Mouse (Mus musculus) WW6 (cell line): ENCODE results near the gene Tango6.

ENCODE experiments used
- DNase-seq: peaks from one replicate; pipeline ENCODE4 v3.0.0-alpha.2; 2013; ENCODE audit warnings: low read depth, low spot score

The Tango6 gene

DNA sequence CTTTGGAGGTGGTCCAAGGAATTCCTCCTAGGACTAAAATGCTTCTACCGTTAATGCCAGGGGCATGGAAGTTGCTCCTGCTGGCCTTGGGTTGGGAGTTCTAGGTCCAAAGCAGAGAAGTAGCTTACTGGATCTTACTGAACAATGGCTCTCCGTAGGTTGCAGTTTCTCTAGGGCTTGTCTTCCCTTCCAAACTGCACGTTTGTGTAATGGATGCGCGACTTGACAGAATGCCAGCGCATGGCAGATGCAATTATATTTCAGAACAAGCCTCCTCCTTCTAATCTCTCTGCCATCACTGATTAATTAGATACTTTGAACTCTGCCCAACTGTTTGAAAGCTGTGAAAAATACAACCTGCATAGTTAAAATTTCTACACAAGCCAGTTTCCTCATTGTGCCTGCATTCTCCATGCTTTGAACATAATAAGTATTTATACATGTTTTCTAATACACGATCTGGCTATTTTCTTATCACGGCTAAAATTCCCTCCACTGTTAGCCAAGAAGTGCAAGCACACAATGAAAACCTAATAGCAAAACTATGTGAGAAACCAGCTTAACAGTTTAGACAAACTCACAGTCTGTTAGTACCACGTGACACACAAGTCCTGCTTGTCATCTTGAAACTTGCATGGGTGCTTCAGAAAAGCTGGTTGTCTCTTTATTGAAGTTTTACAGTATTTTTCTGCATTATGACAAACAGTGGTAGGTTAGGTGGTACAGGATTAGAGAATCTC is 133.7 kb downstream of the Tango6 start:
- DNase-seq = no peak

DNA sequence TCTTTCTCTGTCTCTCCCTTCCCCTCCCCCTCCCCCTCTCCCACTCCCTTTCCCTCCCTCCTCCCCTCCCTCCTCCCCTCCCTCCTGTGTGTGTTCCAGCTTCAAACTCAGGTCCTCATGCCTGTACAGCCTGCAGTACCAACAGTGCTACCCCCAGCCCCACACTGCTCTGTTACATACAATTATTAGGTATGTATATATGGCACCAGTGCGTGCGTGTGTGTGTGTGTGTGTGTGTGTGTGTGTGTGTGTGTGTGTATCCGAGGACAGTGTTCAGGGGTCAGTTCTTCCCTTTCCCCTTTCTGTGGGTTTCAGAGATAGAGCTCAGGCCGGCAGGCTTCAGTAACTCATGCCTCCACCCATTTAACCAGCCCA is 134.3 kb downstream of the Tango6 start:
- DNase-seq = no peak

DNA sequence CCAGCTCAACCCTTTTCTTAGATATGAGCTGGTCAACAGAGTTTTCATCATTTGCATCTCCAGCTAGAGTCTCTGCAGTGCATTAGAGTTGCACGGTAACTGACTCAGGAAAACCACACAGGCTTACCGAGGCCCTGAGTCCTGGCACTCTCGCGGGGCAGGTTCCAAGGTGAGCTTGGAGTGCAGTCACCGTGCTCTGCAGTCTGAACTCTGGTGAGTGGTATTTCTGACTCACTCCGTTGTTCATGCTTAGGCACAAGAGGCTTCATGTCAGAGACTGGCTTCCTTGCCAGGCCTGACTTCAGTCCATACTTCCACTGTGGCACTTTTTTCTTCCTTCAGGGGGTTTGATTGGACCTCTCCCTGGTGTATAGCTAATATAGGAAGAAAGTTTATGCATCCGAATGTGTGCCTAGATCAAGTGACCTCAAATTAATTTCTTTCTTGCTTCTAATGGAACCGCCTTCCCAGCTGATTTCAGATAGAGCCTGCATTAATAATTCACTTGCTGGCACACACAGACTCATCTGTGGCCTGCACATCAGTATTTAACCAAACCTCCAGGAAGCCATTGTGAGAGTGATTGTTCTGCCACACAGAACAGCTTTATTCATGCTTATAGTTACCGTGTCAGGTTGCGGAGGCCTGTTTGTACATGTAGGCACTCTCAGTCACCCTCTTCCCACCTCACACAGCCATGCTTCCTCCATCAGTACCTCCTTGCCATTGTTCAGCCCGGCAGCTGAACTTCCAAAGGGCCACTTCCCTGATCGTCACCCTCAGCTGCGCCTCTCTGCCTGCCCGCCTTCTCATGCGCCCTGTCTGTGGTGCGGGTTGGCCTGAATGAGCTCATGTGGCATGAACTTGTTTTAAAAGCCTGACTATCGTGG is 136.0 kb downstream of the Tango6 start:
- DNase-seq = no peak

DNA sequence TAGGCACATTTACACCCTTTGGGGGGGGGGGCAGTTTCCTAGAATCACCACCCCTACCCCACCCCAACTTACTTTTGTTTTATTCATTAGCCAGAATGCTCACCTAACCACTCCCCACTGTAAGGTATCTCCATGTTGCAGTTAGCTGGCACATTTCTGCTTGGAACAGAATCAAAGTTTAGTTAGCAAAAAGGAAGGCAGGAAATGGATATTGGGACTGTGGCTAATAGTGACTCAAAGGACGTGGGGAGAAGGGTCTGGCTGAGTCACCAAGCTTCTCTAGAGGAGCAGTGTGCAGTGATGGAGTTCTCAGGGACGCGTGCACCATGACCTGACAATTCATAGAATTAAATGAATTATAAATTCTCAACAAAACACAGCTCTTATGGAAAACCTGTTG is 136.7 kb downstream of the Tango6 start:
- no peak for DNase-seq

DNA sequence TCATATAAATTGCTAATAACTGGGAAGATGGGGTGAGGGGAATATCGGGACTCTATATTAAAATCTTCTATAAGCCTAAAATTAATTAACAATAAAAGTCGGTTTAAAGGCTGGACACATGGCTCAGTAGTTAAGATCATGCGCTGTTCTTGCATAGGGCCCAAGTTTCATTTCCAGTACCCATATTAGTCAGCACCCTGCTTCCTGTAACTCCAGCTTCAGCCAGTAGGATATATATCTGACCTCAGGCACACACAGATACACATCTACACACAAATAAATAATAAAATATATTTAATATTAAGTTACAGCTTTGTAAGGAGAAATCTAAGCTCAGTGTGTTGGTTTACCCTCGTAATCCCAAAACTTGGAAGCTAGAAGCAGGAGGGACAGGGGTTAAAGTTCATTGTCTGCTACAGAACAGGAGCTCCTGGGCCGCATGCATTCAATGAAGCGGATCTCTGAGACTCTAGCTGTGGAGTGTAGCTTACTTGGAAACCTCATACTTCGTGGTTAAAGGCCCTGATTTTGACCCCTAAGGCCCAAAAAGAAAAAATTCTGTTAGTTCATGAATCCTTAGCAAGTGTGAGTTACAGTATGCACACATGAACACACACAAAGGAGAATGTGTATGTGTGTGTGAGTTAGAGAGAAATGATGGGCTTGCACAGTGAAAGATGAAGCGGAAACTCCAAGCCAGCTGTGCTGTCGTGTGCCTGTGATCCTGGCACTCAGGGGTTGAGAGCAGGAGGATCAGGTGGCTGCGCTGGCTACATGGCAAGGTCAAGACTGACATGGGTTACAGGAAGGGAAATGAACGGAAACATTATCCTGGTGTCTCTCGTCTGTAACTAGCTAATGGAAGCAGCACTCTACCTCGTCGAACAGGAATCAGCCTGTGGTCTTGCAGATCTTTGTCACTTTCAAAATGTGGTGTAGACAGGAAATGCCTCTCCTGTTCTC is 138.0 kb downstream of the Tango6 start:
- DNase-seq = no peak

DNA sequence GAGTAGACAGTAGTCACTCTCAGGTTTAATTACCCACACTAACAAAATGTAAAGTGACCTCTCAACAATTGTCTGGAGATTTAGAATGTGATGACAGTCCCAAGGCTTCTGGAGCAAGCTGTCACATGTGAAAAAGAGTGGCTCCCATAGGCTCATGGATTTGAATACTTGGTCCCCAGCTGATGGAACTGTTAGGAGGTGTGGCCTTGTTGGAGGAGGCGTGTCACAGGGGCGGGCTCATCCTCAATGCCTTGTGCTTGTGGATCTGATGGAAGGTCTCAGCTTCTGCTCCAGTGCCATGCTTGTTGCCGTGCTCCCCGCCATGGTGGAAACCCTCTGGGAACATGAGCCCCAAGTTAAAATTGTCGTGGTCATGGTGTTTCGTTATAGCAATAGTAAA is 146.1 kb downstream of the Tango6 start:
- no peak for DNase-seq

DNA sequence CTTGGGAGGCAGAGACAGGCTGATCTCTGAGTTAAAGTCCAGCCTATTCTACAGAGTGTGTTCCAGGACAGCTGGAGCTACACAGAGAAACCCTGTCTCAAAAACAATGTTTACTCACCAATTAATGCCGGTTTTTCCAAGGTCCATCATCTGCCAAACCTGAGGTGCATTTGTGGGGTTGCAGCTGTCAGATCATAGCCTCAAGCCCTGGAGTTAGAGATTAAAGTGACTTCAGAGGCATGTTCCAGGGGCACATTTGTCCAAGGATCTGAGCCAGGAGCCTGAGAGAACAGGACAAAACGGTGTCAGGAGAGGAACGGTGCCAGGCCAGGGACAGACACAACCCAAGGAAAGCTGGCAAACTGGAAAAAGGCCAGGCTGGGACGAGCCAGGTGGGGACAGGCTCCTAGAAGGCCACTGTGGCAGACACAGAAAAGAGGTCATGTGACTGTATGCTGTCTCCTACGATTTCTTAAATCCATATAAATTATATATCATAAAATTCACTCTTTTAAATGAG is 146.7 kb downstream of the Tango6 start:
- DNase-seq = no peak

DNA sequence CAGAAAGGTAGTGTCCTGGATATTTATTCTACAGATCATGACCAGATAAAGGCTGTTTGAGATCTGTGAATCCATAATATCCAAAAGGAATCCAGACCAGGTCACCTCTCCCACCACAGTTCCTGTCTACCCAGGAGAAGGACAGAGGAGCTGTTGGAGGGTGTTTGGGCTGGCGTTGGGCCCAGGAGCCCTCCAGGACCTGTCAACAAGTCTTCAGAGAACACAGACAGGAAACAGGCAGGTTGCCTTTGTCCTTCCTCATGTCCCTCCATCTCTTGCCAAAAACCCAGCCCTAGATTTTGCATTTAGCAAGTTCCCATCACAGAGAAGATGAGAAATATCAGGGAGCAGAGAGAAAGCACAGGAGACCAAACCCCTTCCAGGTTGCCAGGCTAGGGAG is 152.0 kb downstream of the Tango6 start:
- no peak for DNase-seq

DNA sequence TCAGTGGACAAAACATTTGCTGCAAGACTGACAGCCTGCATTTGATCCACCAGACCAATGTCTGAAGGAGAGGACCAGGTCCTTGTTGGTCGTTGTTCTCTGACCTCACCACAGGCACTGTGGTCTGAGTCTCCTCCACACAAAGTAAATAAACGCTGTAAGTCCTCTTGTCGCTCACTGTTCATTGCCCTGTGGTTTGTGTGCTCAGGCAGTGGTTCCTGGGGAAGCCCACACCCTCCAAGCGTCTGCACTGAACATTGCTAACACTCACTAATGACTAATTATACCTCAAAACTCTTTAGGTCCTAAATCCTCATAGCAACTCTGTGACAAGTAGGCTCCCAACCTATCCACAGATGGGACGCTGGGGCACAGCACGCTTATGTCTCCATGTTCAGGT is 153.7 kb downstream of the Tango6 start:
- no peak for DNase-seq

DNA sequence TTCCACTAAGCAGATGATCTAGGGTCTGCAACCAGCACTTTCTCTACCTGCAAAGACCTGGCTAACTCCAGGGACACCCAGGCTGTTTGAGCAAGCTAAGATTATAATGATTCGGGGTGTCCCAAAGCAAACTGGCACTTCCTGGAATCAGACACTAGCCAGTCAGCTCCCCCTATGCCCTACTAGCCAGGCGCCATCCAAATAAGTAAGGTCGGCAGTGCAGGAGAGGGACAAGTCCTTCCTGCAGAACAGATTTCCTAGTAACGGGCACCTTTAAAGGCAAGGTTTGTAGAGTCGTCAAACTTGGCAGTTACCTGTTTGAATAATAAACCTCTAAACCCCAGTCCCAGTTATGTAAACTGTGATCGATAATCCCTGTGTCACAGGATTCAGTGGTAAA is 155.9 kb downstream of the Tango6 start:
- no peak for DNase-seq

DNA sequence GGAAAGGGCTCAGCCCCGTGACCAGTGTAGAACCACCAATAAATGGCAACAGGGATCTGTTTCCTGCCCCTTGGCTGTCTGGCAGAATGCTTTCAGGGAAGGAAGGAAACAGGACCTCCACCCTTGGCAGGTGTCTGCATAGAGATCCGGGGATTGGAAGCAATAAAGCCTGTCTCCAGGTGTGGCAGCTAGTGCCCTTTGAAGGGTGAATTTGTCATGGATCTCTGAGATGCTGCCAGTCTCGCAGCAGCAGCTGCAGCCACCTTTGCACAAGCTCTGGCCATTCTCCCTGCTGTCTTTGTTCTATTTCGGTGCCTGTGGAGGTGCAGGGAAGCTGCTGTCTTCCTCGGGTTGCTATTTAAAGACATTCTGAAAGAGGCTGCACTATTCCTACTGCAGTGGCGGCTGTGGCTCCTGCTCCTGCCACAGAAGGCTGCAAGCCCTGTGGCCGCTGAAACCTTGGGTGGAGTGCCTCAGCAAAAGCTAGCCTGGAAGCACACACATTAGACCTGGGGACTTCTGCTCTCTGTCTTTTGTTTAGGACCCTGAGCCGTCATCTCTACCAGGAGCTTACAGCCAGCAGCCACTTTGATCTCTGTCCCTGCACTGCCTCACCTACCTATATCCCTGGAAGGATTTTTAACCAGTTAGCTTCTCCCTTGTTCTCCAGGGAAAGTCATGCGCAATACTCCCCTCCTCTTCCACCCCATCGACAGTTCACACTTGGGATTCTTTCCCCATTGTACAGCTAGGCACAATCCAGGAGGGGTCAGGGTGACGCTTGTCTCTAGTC is 156.5 kb downstream of the Tango6 start:
- no peak for DNase-seq

DNA sequence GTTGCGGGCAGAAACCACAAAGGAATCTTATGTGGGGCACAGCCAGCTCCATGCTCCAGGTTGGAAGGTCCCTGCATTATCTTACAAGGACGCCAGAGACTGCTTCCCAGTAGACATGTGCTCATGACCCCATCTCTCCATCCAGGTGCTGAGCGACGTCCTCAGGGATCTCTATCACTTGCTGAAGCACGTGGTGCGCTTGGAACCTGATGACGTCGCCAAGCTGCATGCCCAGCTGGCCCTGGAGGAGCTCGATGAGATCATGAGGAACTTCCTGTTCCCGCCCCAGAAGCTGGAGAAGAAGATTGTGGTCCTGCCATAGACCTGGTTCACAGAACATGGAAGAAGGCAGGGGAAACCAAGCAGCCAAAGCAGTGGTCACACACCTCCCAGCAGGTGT is 167.2 kb downstream of the Tango6 start:
- no peak for DNase-seq

DNA sequence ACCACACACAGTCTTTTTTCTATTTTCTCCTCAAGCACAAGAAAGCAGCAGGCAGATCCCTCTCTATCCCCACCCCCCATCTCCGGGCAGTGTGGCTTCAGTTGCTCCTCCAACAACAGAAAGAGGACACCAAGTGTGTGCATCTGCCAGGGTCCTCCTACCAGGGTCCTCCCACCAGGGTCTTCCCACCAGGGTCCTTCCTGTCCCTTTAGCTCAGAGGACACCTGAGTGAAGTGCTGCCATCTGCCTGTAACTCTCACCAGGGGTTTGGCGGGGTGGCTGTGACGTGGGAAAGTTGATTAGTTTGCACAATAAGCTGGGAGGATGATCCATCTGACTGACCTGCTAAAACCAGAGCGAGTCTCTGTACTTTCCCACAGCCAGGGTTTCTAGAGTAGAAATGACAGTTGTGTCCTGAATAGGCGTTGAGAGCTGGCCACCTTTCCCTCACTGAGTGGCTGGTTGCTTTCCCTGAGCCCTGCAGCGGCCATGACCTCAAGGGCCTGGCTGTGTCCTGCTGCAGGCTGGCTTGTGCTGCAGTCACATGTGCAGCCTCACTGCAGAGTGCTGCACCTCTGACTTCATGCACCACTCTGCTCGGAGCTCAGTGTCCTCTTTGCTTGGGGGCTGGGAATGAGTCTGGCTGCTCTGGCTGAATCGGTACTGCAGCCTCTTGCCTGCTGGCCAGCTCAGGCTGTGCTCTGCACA is 171.8 kb downstream of the Tango6 start:
- DNase-seq = no peak

DNA sequence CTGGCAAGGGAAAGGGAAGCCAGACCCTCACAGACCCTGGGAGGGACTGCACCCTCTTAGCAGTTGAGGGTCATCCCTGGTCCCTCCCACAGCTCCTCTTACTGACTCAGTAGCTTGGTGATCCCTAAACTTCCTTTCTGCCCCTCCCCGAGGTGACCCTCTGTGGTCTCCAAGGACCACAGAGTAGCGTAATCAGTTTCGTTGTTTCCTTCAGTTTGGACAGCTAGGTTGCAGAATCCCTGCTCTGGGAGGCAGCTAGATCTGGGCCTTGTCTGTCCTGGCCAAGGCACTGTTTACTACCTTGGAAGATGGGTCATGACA is 172.3 kb downstream of the Tango6 start:
- DNase-seq = no peak

DNA sequence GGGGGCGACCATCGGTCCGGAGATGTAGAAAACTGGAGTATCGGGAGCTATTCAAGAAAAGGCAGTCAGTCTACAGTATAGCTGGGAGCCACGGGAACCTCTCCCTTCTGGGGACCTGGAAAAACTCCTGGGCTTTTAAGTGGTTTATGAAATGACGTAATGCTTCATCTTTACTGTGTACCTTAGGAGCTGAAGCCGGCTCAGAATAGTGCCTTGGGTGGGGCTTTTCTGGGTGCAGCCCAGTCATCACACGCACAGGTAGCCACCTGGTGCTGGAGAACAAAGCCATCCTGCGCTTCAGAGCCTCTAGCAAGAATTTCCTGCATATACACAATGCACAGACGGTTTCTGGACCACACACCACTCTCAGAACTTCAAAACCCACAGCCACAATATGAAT is 180.0 kb downstream of the Tango6 start:
- no peak for DNase-seq

DNA sequence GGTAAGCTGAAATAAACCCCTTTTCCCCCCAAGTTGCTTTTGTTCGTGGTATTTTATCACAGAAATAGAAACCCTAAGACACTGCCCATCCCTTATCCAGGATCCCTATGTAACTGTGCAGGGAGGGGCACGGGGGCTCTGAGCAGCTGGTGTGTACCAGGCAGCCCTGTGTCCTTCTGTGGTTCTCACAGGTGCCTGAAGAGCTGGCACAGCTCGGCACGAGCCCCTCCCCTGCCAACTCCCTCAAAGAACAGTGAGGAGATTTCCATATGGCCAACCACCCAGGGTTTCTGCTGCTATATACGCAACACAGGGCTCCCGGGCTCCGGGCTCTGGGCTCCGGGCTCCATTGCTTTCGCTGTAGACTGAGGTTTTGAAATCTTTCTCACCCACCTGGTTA is 182.5 kb downstream of the Tango6 start:
- no peak for DNase-seq

DNA sequence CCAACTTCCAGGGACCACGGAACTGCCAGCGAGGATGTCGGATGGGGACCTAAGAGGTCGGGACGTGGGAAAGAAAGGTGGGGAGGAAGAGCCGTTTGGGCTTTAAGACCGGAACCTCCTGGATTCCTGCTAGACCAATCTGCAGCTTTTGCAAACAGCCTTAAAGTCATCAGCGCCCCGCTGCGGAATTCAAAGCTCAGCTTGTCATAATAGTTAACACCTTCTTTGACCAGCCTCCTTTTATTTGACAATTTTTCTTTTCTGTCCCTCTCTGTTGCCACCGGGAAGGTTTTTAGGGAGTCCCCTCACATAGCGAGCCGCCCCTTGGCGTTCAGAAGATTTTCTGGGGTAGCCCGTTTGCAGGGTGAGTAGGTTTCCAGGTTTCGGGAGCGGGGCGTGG is 187.2 kb downstream of the Tango6 start, which contains the start of gene Has3:
TSS of gene Has3 (plus strand) at position 192 of the 400 bp plus-strand sequence.
- no peak for DNase-seq

DNA sequence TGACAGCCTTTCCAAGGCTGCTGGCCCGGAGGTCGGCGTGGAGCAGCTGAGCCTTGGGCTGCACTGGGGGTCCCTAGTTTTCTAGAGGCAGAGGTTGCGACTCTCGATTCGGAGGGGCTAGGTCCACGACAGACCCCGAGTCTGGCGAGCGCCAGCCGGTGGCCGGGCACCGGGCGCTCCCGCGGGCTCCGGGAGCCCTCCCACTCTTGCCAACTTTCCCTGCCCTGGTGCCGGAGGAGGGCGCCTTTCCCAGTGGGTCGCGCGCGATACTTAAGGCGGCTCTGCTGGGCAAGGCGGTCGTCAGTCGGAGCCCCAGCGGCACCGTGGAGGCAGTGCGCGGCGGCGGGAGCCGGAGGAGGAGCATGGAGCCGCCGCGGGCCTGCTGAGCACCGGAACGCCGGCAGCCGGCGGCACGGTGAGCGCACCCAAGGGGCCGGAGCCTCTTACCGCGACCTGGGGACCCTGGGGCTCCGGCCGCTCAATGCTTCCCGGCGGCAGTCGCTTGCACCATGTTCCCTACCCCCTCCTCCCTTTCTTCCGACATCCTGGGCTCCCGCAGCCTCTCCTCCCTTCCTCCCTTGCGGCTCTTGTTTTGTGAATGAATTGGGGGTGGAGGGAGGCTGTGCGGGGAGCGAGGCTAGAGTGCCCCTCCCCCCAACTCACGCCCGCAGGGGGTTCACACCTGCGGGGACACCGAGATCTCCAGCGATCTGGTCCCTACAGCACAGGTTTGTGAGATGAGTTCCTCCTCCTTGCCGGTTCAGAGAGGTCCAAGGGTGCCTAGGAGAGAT is 187.9 kb downstream of the Tango6 start:
- no peak for DNase-seq

DNA sequence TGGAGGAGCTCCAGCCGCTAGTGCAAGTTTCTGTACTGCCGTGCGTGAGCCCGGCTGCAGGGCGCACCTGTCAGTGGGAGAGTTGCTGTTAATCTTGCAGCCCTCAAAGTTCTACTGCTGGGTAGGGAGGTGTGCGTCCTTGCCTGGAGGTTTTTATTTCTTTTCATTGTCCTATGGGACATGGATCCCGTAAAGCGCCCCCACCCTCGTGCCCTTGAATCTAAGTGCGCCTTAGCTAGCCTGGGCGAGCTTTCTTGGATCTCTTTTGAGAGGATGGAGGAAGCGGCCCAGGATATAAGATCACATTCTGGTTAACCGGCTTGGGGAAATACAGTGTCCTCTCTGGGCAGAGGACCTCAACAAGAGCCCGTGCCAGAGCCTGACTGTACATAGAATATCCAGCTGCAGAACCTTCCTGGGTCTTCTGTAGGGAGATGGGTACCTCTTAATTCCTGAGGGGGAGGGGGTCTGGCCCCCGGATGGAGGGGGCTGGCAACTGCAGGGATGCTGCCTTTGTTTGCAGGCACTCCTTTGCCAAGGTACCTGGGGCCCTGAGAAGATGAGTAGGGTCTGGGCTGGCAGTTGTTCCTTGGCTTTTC is 188.6 kb downstream of the Tango6 start:
- no peak for DNase-seq
